Mouse (Mus musculus): Measurements from ENCODE around the gene Nckap5.

Nckap5 gene

GRCm38 (mm10) chr1:126765506-126766170 lies 65.0 kb downstream of the Nckap5 start:
- DNase-seq (ENCODE audit: low spot score in 2 of 2) = no peak

- no peak for DNase-seq (ENCODE audit: low spot score in 2 of 2)
Measured at GRCm38 (mm10) chr1:126764201-126764600, 66.4 kb downstream of the Nckap5 start.

GRCm38 (mm10) chr1:126763192-126763591 lies 67.4 kb downstream of the Nckap5 start:
- no peak for DNase-seq (ENCODE audit: low spot score in 2 of 2)

GRCm38 (mm10) chr1:126760386-126760785 lies 70.2 kb downstream of the Nckap5 start:
- no peak for DNase-seq (ENCODE audit: low spot score in 2 of 2)

- no peak for DNase-seq (ENCODE audit: low spot score in 2 of 2)
Measured at GRCm38 (mm10) chr1:126755682-126756081, 74.9 kb downstream of the Nckap5 start.

GRCm38 (mm10) chr1:126753611-126754010 lies 77.0 kb downstream of the Nckap5 start:
- DNase-seq (ENCODE audit: low spot score in 2 of 2) = no peak

- no peak for DNase-seq (ENCODE audit: low spot score in 2 of 2)
Measured at GRCm38 (mm10) chr1:126752247-126753037, 78.2 kb downstream of the Nckap5 start.

- DNase-seq (ENCODE audit: low spot score in 2 of 2) = no peak
Measured at GRCm38 (mm10) chr1:126751137-126751536, 79.5 kb downstream of the Nckap5 start.

- no peak for DNase-seq (ENCODE audit: low spot score in 2 of 2)
Measured at GRCm38 (mm10) chr1:126750156-126750555, 80.4 kb downstream of the Nckap5 start.

- no peak for DNase-seq (ENCODE audit: low spot score in 2 of 2)
Measured at GRCm38 (mm10) chr1:126747914-126748313, 82.7 kb downstream of the Nckap5 start.

- DNase-seq (ENCODE audit: low spot score in 2 of 2) = no peak
Measured at GRCm38 (mm10) chr1:126745482-126746136, 85.0 kb downstream of the Nckap5 start.

GRCm38 (mm10) chr1:126744631-126745305 lies 85.8 kb downstream of the Nckap5 start:
- no peak for DNase-seq (ENCODE audit: low spot score in 2 of 2)

GRCm38 (mm10) chr1:126738291-126738640 lies 92.3 kb downstream of the Nckap5 start:
- DNase-seq (ENCODE audit: low spot score in 2 of 2) = no peak

- no peak for DNase-seq (ENCODE audit: low spot score in 2 of 2)
Measured at GRCm38 (mm10) chr1:126737554-126738290, 92.9 kb downstream of the Nckap5 start.

- DNase-seq (ENCODE audit: low spot score in 2 of 2) = no peak
Measured at GRCm38 (mm10) chr1:126731691-126732090, 98.9 kb downstream of the Nckap5 start.

- no peak for DNase-seq (ENCODE audit: low spot score in 2 of 2)
Measured at GRCm38 (mm10) chr1:126726400-126727055, 104.1 kb downstream of the Nckap5 start.

GRCm38 (mm10) chr1:126725628-126726367 lies 104.8 kb downstream of the Nckap5 start:
- no peak for DNase-seq (ENCODE audit: low spot score in 2 of 2)

GRCm38 (mm10) chr1:126721917-126722316 lies 108.7 kb downstream of the Nckap5 start:
- no peak for DNase-seq (ENCODE audit: low spot score in 2 of 2)

GRCm38 (mm10) chr1:126719733-126720348 lies 110.8 kb downstream of the Nckap5 start:
- DNase-seq (ENCODE audit: low spot score in 2 of 2) = no peak

- DNase-seq (ENCODE audit: low spot score in 2 of 2) = no peak
Measured at GRCm38 (mm10) chr1:126706611-126707010, 124.0 kb downstream of the Nckap5 start.

All from natural killer cell, adult 2 months (primary cell).